Mouse (Mus musculus) midbrain, postnatal 0 days (tissue): Measurements from ENCODE around the gene Itga11. TPM values are rescaled to one million over a fixed set of nuclear protein-coding genes. Genes with fewer than 3 reads are reported as not detected.

Experiments
- ATAC-seq: fragments of 200-750 bp; cut with Nextera tagmentation; 2 replicates; pipeline ENCODE4 v1.8.0; 2017; ENCODE audit warnings: moderate number of reproducible peaks, mild to moderate bottlenecking, moderate TSS enrichment, moderate library complexity; ENCODE audit not compliant: low FRiP score
- DNase-seq: peaks from one replicate; pipeline ENCODE4 v3.0.0-alpha.2; 2015; ENCODE audit warnings: low spot score
- H3K27ac ChIP-seq: fragments of 300-500 bp; sonication (generic); 2 replicates; pipeline ENCODE4 v1.5.1; 2014; ENCODE audit warnings: low read depth, mild to moderate bottlenecking, low read length, mixed read lengths
- H3K27me3 ChIP-seq: fragments of 300-500 bp; sonication (generic); 2 replicates; pipeline ENCODE4 v1.6.1; 2014; ENCODE audit warnings: low read length, control low read depth, mixed read lengths; ENCODE audit not compliant: insufficient read depth
- H3K36me3 ChIP-seq: fragments of 300-500 bp; sonication (generic); 2 replicates; pipeline ENCODE4 v1.6.1; 2014; ENCODE audit warnings: low read length, control low read depth, mixed read lengths; ENCODE audit not compliant: insufficient read depth
- H3K4me1 ChIP-seq: fragments of 300-500 bp; sonication (generic); 2 replicates; pipeline ENCODE4 v1.6.1; 2014; ENCODE audit warnings: mild to moderate bottlenecking, control low read depth, antibody characterized with exemption, low read length, mixed read lengths; ENCODE audit not compliant: insufficient read depth
- H3K4me2 ChIP-seq: fragments of 300-500 bp; sonication (generic); 2 replicates; pipeline ENCODE4 v1.6.1; 2014; ENCODE audit warnings: low read depth, mild to moderate bottlenecking, low read length, mixed read lengths; ENCODE audit not compliant: poor library complexity, severe bottlenecking
- H3K4me3 ChIP-seq: fragments of 300-500 bp; sonication (generic); 2 replicates; pipeline ENCODE4 v1.5.1; 2014; ENCODE audit warnings: low read depth, mild to moderate bottlenecking, low read length, moderate library complexity
- H3K9ac ChIP-seq: fragments of 300-500 bp; sonication (generic); replicated peaks from 2 replicates; pipeline ENCODE4 v1.6.1; 2014; ENCODE audit warnings: mild to moderate bottlenecking, low read length, moderate library complexity, mixed read lengths; ENCODE audit not compliant: poor library complexity, severe bottlenecking
- H3K9me3 ChIP-seq: fragments of 300-500 bp; sonication (generic); 2 replicates; pipeline ENCODE4 v1.6.1; 2016; ENCODE audit warnings: low read length, control low read depth
- CTCF ChIP-seq: IDR thresholded peaks from 2 replicates; pipeline ENCODE4 v1.5.1; 2016; ENCODE audit warnings: antibody characterized with exemption, mild to moderate bottlenecking
- WGBS: fragments of 180-500 bp; shearing (Covaris S2); extraction: QIAGEN DNeasy Blood & Tissue Kit; methylation state at CpG from one replicate; pipeline ENCODE4 v1.1.7; 2014; 5-methylcytosine and 5-hydroxymethylcytosine counted together
- polyA plus RNA-seq: library from polyadenylated mRNA; unstranded; fragments of >200 nt; fragmentation: Nextera tagmentation; extraction: Ambion mirVana; gene quantifications from 2 replicates; pipeline ENCODE4 v1.2.1, GENCODE M21; 2015
- total RNA-seq: library from RNA; depleted of rRNA; stranded (reverse); fragments of >200 nt; gene quantifications from 2 replicates; pipeline ENCODE4 v1.2.3, GENCODE M21; 2014

Gene Itga11
- total and polyA plus RNA-seq, 2 experiments from 2014 or later, result 0.52 to 2.3 TPM

- Histone ChIP-seq H3K9ac (no peak overlapping the region), H3K4me3 (no peak overlapping the region), H3K9me3 (no peaks in the 10 kb centered on the region), H3K4me2 (no peak overlapping the region), H3K27ac (no peak overlapping the region), H3K36me3 (no peaks in the 10 kb centered on the region), H3K4me1 (no peaks in the 10 kb centered on the region), H3K27me3 (no peaks in the 10 kb centered on the region)
- peak; percentile 62 for DNase-seq
- ATAC-seq, result no peak
- no peak for TF ChIP-seq CTCF
- WGBS, result 55% methylated on average over 6 of the region's 6 CpGs
These were observed 31.8 kb upstream of the Itga11 start for GRCm38 (mm10) chr9:62645716-62646400.

- Histone ChIP-seq H3K4me2 (no peak overlapping the region), H3K9ac (no peak overlapping the region), H3K4me3 (no peak overlapping the region), H3K4me1 (no peaks in the 10 kb centered on the region), H3K27me3 (no peaks in the 10 kb centered on the region), H3K9me3 (no peaks in the 10 kb centered on the region), H3K36me3 (no peaks in the 10 kb centered on the region), H3K27ac (no peak overlapping the region)
- no peak for DNase-seq
- no peak for TF ChIP-seq CTCF
- WGBS, result 66% methylated on average over 7 of the region's 7 CpGs
- ATAC-seq, result no peak
These were observed 30.9 kb upstream of the Itga11 start for GRCm38 (mm10) chr9:62646721-62647183.

GRCm38 (mm10) chr9:62649444-62649843 lies 28.2 kb upstream of the Itga11 start:
- H3K36me3 ChIP-seq, result no peaks in the 10 kb centered on the region
- DNase-seq, result no peak
- TF ChIP-seq CTCF, result no peak
- H3K4me2 ChIP-seq, result no peak overlapping the region
- no peaks in the 10 kb centered on the region for H3K9me3 ChIP-seq
- H3K4me1 ChIP-seq, result no peaks in the 10 kb centered on the region
- 78% methylated on average over 3 of the region's 3 CpGs for WGBS
- no peak for ATAC-seq
- H3K4me3 ChIP-seq, result no peak overlapping the region
- H3K27me3 ChIP-seq, result no peaks in the 10 kb centered on the region
- H3K9ac ChIP-seq, result no peak overlapping the region
- H3K27ac ChIP-seq, result no peak overlapping the region

- 91% methylated on average over 6 of the region's 6 CpGs for WGBS
- no peak overlapping the region for H3K9ac ChIP-seq
- no peaks in the 10 kb centered on the region for H3K9me3 ChIP-seq
- no peaks in the 10 kb centered on the region for H3K36me3 ChIP-seq
- no peak overlapping the region for H3K4me2 ChIP-seq
- ATAC-seq, result no peak
- DNase-seq, result no peak
- no peak overlapping the region for H3K27ac ChIP-seq
- no peak overlapping the region for H3K4me3 ChIP-seq
- no peaks in the 10 kb centered on the region for H3K27me3 ChIP-seq
- H3K4me1 ChIP-seq, result no peaks in the 10 kb centered on the region
- TF ChIP-seq CTCF, result no peak
These were observed 26.9 kb upstream of the Itga11 start for GRCm38 (mm10) chr9:62650764-62651163.

- no peaks in the 10 kb centered on the region for H3K4me1 ChIP-seq
- no peak for TF ChIP-seq CTCF
- H3K4me3 ChIP-seq, result no peak overlapping the region
- H3K9ac ChIP-seq, result no peak overlapping the region
- ATAC-seq (no peak), DNase-seq (no peak)
- H3K4me2 ChIP-seq, result no peak overlapping the region
- no peaks in the 10 kb centered on the region for H3K36me3 ChIP-seq
- H3K27ac ChIP-seq, result no peak overlapping the region
- 67% methylated on average over 6 of the region's 6 CpGs for WGBS
- H3K9me3 ChIP-seq, result no peaks in the 10 kb centered on the region
- H3K27me3 ChIP-seq, result no peaks in the 10 kb centered on the region
These were observed 23.3 kb upstream of the Itga11 start for GRCm38 (mm10) chr9:62654336-62654735.

GRCm38 (mm10) chr9:62658016-62658415 lies 19.6 kb upstream of the Itga11 start:
- Histone ChIP-seq H3K4me3 (no peak overlapping the region), H3K4me1 (no peaks in the 10 kb centered on the region)

More at GRCm38 (mm10) chr9:62658016-62658415, 19.6 kb upstream of the Itga11 start:
- H3K27me3 ChIP-seq, result no peaks in the 10 kb centered on the region
- no peaks in the 10 kb centered on the region for H3K36me3 ChIP-seq
- no peak for ATAC-seq
- no peaks in the 10 kb centered on the region for H3K9me3 ChIP-seq
- DNase-seq, result no peak
- H3K27ac ChIP-seq, result no peak overlapping the region
- no peak for TF ChIP-seq CTCF
- no peak overlapping the region for H3K4me2 ChIP-seq
- no peak overlapping the region for H3K9ac ChIP-seq
- WGBS, result 73% methylated on average over 3 of the region's 3 CpGs
